Mouse (Mus musculus): ENCODE results near the gene Tab1.
"Not testable (repeated sequence)": the region's sequence is repeated elsewhere in the genome, so short reads cannot be mapped to it uniquely, and the experiment has no call there.

GRCm38 (mm10) chr15:80122431-80122830 is 10.5 kb upstream of the Tab1 start:
- TF ChIP-seq HCFC1 (IDR thresholded peaks at IDR 0.05; ENCODE audit: borderline replicate concordance, insufficient read depth, low read length); CHD2 (IDR thresholded peaks at IDR 0.05; ENCODE audit: low read depth, low read length); MAFK (IDR thresholded peaks at IDR 0.05; ENCODE audit: insufficient read depth, low read depth, low read length): not testable (repeated sequence)

All from ES-E14 (cell line).